Mouse (Mus musculus) myocyte (in vitro differentiated cells): Measurements from ENCODE around the gene Kmt2e. TPM values are rescaled to one million over a fixed set of nuclear protein-coding genes. Genes with fewer than 3 reads are reported as not detected.
"Not testable (repeated sequence)": the region's sequence is repeated elsewhere in the genome, so short reads cannot be mapped to it uniquely, and the experiment has no call there.

Source experiments
- H3K27me3 ChIP-seq: one replicate; pipeline ENCODE4 v1.6.1; 2011; ENCODE audit not compliant: control insufficient read depth, insufficient read depth, insufficient read length
- H3K36me3 ChIP-seq: one replicate; pipeline ENCODE4 v1.6.1; 2011; ENCODE audit not compliant: control insufficient read depth, insufficient read depth
- H3K4me2 ChIP-seq: one replicate; pipeline ENCODE4 v1.6.1; 2011; ENCODE audit warnings: low read depth, control low read depth
- H3K4me3 ChIP-seq: one replicate; pipeline ENCODE4 v1.5.1; 2011; ENCODE audit warnings: mild to moderate bottlenecking, control low read depth, moderate library complexity
- H3K79me2 ChIP-seq: one replicate; pipeline ENCODE4 v1.6.1; 2011; ENCODE audit not compliant: control insufficient read depth, insufficient read depth
- H3ac ChIP-seq: one replicate; pipeline ENCODE4 v1.6.1; 2011; ENCODE audit not compliant: control insufficient read depth, insufficient read length
- CEBPB ChIP-seq: IDR thresholded peaks from 2 replicates; pipeline ENCODE4 v1.6.1; 2011; ENCODE audit warnings: mild to moderate bottlenecking, moderate library complexity; ENCODE audit not compliant: poor library complexity, insufficient read depth, severe bottlenecking
- E2F4 ChIP-seq: IDR thresholded peaks from one replicate; pipeline ENCODE4 v1.6.1; 2011; ENCODE audit warnings: mild to moderate bottlenecking, control low read depth, moderate library complexity; ENCODE audit not compliant: insufficient read depth
- MAX ChIP-seq: IDR thresholded peaks from one replicate; pipeline ENCODE4 v1.6.1; 2011; ENCODE audit warnings: low read depth, mild to moderate bottlenecking, control low read depth
- MYOD1 ChIP-seq, 3 experiments: IDR thresholded peaks; one replicate each; pipeline ENCODE4 v1.6.1; 2011; ENCODE audit warnings: control low read depth in 2 of 3, low read depth in 2 of 3, mild to moderate bottlenecking in 2 of 3, moderate library complexity in 1 of 3; ENCODE audit not compliant: insufficient read length in 2 of 3, control insufficient read depth in 1 of 3
- MYOG ChIP-seq, 3 experiments: IDR thresholded peaks; one replicate each; pipeline ENCODE4 v1.6.1; 2011; ENCODE audit warnings: control low read depth in 2 of 3, low read depth in 2 of 3, mild to moderate bottlenecking in 2 of 3; ENCODE audit not compliant: insufficient read length in 2 of 3, control insufficient read depth in 1 of 3, insufficient read depth in 1 of 3
- POLR2A ChIP-seq: IDR thresholded peaks from one replicate; pipeline ENCODE4 v1.6.1; 2011; ENCODE audit warnings: low read depth, mild to moderate bottlenecking, control low read depth, moderate library complexity; ENCODE audit not compliant: insufficient read length
- POLR2AphosphoS2 ChIP-seq: IDR thresholded peaks from one replicate; pipeline ENCODE4 v1.6.1; 2011; ENCODE audit warnings: low read depth, control low read depth; ENCODE audit not compliant: insufficient read length
- REST ChIP-seq: IDR thresholded peaks from one replicate; pipeline ENCODE4 v1.6.1; 2011; ENCODE audit warnings: mild to moderate bottlenecking, control low read depth, moderate library complexity; ENCODE audit not compliant: insufficient read depth, insufficient read length
- SRF ChIP-seq: IDR thresholded peaks from one replicate; pipeline ENCODE4 v1.6.1; 2011; ENCODE audit warnings: low read depth; ENCODE audit not compliant: control insufficient read depth, insufficient read length
- TCF12 ChIP-seq: IDR thresholded peaks from one replicate; pipeline ENCODE4 v1.6.1; 2011; ENCODE audit warnings: mild to moderate bottlenecking, control low read depth; ENCODE audit not compliant: poor library complexity, insufficient read depth, severe bottlenecking
- TCF3 ChIP-seq: IDR thresholded peaks from one replicate; pipeline ENCODE4 v1.6.1; 2011; ENCODE audit warnings: low read depth, control low read depth; ENCODE audit not compliant: insufficient read length
- USF1 ChIP-seq: IDR thresholded peaks from one replicate; pipeline ENCODE4 v1.6.1; 2011; ENCODE audit warnings: low read depth, mild to moderate bottlenecking, control low read depth, moderate library complexity
- polyA plus RNA-seq: library from polyadenylated mRNA; unstranded; fragments of >200 nt; fragmentation: generic; extraction: Trizol; gene quantifications from one replicate; pipeline ENCODE4 v1.2.1, GENCODE M21; 2012; ENCODE audit warnings: missing spikeins

The Kmt2e gene
- polyA plus RNA-seq, 1 experiment: 9.0 TPM

DNA sequence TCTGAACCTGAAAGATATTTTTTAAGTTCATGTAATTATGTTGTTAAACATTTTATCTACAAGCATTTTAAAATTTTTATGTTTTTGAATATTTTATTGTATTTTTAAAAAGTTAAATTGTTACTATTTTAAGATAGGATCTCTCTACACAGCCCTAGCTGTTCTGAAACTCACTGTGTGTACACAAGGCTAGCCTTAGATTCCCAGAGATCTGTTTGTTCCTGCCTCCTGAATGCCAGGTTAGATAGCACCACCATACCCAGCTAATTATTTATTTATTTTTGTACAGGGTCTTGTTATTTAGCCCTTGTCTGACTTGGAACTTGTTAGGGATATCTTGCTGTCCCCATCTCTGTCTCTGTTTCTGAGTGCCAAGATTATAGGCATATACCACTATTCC lies 6.3 kb downstream of the Kmt2e start:
- H3K27me3 ChIP-seq: no peaks in the 10 kb centered on the region
- no peak overlapping the region for H3K4me3 ChIP-seq
- H3K79me2 ChIP-seq: peaks cover 100% of the 10 kb centered on the region
- TF ChIP-seq MYOD1 (IDR thresholded peaks at IDR 0.05; ENCODE audit: control insufficient read depth in 1 of 3, insufficient read length in 2 of 3, low read depth in 2 of 3): no peak
- TF ChIP-seq TCF3: no peak
- no peak for TF ChIP-seq REST
- no peak for TF ChIP-seq MAX
- no peak for TF ChIP-seq POLR2A
- no peak for TF ChIP-seq TCF12
- no peak for TF ChIP-seq POLR2AphosphoS2
- TF ChIP-seq MYOG (IDR thresholded peaks at IDR 0.05; ENCODE audit: control insufficient read depth in 1 of 3, insufficient read depth in 1 of 3, insufficient read length in 2 of 3, low read depth in 2 of 3): no peak
- no peak for TF ChIP-seq E2F4
- no peak for TF ChIP-seq USF1
- no peak for TF ChIP-seq SRF
- TF ChIP-seq CEBPB: no peak
- no peaks in the 10 kb centered on the region for H3K36me3 ChIP-seq
- no peak overlapping the region for H3ac ChIP-seq
- H3K4me2 ChIP-seq: no peak overlapping the region

DNA sequence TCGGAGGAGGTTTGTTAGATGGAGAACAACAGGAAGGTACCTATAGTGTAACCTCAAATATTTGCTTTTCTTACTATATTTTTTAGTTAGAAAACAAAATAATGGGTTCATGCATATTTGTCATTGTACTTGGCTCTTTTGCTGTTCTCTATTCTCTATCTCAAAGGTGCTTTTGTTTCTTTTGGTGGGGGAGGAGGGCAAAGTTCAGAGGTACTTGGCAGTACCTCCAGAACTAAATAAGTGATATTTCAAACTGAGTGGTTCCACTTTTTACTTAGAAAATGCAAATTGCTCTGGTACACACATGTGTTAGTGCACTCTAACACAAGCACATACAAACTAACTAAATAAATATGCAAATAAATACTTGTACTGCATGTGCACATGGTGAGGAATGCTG lies 7.7 kb downstream of the Kmt2e start:
- H3K4me2 ChIP-seq: no peak overlapping the region
- no peak overlapping the region for H3K4me3 ChIP-seq
- H3K79me2 ChIP-seq: peaks cover 100% of the 10 kb centered on the region
- H3K27me3 ChIP-seq: no peaks in the 10 kb centered on the region
- H3ac ChIP-seq: no peak overlapping the region
- TF ChIP-seq USF1 (no peak), REST (no peak), MAX (no peak), POLR2A (no peak), MYOD1 (IDR thresholded peaks at IDR 0.05; ENCODE audit: control insufficient read depth in 1 of 3, insufficient read length in 2 of 3, low read depth in 2 of 3) (no peak), SRF (no peak), MYOG (IDR thresholded peaks at IDR 0.05; ENCODE audit: control insufficient read depth in 1 of 3, insufficient read depth in 1 of 3, insufficient read length in 2 of 3, low read depth in 2 of 3) (no peak), CEBPB (no peak), E2F4 (no peak), POLR2AphosphoS2 (no peak)
- H3K36me3 ChIP-seq: no peaks in the 10 kb centered on the region

DNA sequence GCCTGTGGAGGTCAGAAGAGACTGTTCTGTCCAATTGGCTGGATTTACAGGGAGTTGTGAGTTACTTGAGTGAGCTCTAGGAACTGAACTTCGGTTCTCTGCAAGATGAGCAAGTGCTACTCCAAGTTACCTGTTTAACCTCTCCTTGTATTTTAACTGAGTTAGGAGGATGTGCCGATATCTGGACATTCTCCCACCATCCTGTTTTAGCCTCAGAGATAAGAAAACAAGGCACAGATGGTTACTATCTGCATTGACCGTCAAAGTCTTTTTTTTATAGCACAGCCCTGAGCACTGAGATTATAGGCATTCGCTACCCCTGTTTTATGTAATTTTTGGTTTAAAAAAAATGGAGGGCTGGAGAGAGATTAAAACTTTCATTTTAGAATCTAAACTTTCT lies 10.2 kb downstream of the Kmt2e start:
- Histone ChIP-seq H3K36me3 (no peaks in the 10 kb centered on the region), H3K4me2 (no peak overlapping the region), H3K79me2 (peaks cover 100% of the 10 kb centered on the region), H3K4me3 (no peak overlapping the region), H3ac (no peak overlapping the region), H3K27me3 (no peaks in the 10 kb centered on the region)
- TF ChIP-seq USF1: no peak
- no peak for TF ChIP-seq REST
- no peak for TF ChIP-seq MAX
- TF ChIP-seq POLR2AphosphoS2: no peak
- no peak for TF ChIP-seq MYOG (IDR thresholded peaks at IDR 0.05; ENCODE audit: control insufficient read depth in 1 of 3, insufficient read depth in 1 of 3, insufficient read length in 2 of 3, low read depth in 2 of 3)
- TF ChIP-seq TCF3: no peak
- no peak for TF ChIP-seq MYOD1 (IDR thresholded peaks at IDR 0.05; ENCODE audit: control insufficient read depth in 1 of 3, insufficient read length in 2 of 3, low read depth in 2 of 3)
- TF ChIP-seq SRF: no peak
- no peak for TF ChIP-seq POLR2A
- TF ChIP-seq CEBPB: no peak
- TF ChIP-seq E2F4: no peak
- no peak for TF ChIP-seq TCF12

DNA sequence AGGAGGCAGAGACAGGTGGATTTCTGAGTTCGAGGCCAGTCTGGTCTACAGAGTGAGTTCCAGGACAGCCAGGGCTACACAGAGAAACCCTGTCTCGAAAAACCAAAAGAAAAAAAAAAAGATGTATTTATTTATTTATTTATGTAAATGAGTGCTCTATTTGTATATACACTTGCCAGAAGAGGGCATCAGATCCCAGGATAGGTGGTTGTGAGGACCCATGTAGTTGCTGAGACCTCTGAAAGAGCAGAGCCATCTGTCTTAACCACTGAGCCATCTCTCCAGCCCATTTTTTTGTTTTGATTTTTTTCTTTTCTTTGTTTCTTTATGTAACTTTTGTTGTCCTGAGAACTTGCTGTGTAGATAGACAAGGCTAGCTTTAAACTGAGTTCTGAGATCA lies 19.3 kb downstream of the Kmt2e start:
- not testable (repeated sequence) for H3ac ChIP-seq, H3K4me3 ChIP-seq, H3K27me3 ChIP-seq, H3K4me2 ChIP-seq
- H3K36me3 ChIP-seq: peaks cover 26% of the 10 kb centered on the region
- H3K79me2 ChIP-seq: peaks cover 98% of the 10 kb centered on the region

DNA sequence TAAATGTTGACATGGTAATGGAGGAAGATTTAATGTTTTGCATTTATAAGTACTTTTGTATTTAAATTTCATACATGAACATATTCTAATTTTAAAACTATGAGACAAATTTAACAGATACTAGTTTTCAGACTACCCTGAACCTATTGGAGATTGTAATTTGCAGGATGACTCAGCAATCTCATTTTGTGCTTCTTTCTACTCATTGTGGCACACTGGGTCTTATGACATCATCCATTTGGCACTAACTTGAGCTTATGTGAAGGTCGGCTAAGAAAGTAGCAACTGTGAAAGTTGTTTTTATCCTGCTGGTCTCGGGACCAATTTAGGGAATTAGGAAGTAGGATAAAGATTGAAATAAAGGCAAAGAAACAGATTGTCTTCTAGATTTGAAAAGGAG lies 27.4 kb downstream of the Kmt2e start:
- Histone ChIP-seq H3K4me3 (no peak overlapping the region), H3ac (no peak overlapping the region), H3K27me3 (no peaks in the 10 kb centered on the region), H3K79me2 (peaks cover 87% of the 10 kb centered on the region), H3K4me2 (peak overlapping the region; percentile 55), H3K36me3 (peaks cover 48% of the 10 kb centered on the region)
- TF ChIP-seq E2F4 (no peak), REST (no peak), POLR2AphosphoS2 (no peak), TCF12 (no peak), USF1 (no peak), SRF (no peak), MYOD1 (IDR thresholded peaks at IDR 0.05; ENCODE audit: control insufficient read depth in 1 of 3, insufficient read length in 2 of 3, low read depth in 2 of 3) (no peak), MYOG (IDR thresholded peaks at IDR 0.05; ENCODE audit: control insufficient read depth in 1 of 3, insufficient read depth in 1 of 3, insufficient read length in 2 of 3, low read depth in 2 of 3) (no peak), POLR2A (no peak), MAX (no peak), TCF3 (no peak), CEBPB (no peak)
